In the genomic region with DNA sequence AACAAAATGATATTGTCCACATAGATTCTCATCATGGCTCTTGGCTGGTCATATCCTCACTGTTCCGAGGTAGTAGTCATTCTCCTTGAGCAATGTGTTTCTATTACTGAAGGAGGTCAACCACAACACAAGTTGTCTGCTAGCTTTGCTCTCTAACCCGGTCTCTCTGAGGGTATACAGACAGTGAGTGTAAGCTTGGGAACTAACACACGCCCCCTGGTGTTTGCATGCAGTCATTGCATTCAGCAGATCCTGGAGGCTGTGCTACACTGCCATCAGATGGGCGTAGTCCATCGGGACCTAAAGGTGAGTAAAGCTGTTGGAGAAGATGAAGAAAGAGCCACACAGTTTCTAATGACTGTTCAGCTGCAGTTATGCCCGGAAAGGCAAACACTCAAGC, we compare ENCODE assay signal across 8 mouse cellular contexts.
DNase-seq lines count a peak whose midpoint lies in the region; ATAC-seq and TF ChIP-seq lines count a peak whose summit lies in the region.

No protein-coding gene starts in this region.

- TF ChIP-seq EP300 in heart, postnatal 0 days (IDR thresholded peaks at IDR 0.05; ENCODE audit: low read depth), result no peak
- no peak for TF ChIP-seq EP300 in liver, embryonic 14.5 days (IDR thresholded peaks at IDR 0.05; ENCODE audit: low read depth)

- H3K4me3 ChIP-seq in forebrain, embryonic 11.5 days (ENCODE audit: low read depth, low read length), result no peak overlapping the region
- no peak overlapping the region for H3K4me3 ChIP-seq in heart, postnatal 0 days (ENCODE audit: low read depth, low read length)
- no peak overlapping the region for H3K4me3 ChIP-seq in liver, embryonic 14.5 days (ENCODE audit: insufficient read depth in 1 of 2, low read depth in 2 of 2, low read length in 2 of 2)
- H3K4me3 ChIP-seq in neural tube, embryonic 13.5 days, result no peak overlapping the region

- TF ChIP-seq CTCF in heart, postnatal 0 days (IDR thresholded peaks at IDR 0.05; ENCODE audit: low read depth), result peak; percentile 98
- TF ChIP-seq CTCF in liver, embryonic 14.5 days (IDR thresholded peaks at IDR 0.05; ENCODE audit: low read depth), result peak; percentile 91

- H3K4me1 ChIP-seq in forebrain, embryonic 11.5 days (replicated peaks; ENCODE audit: control insufficient read depth, insufficient read depth, low read length), result no peaks in the 10 kb centered on the region
- H3K4me1 ChIP-seq in heart, postnatal 0 days (ENCODE audit: control insufficient read depth, insufficient read depth), result peaks cover 7% of the 10 kb centered on the region
- H3K4me1 ChIP-seq in liver, embryonic 14.5 days (replicated peaks; ENCODE audit: control insufficient read depth in 2 of 2, insufficient read depth in 2 of 2, low read length in 1 of 2), result no peaks in the 10 kb centered on the region
- 0 out of 2 replicates have a peak, but pooled peaks cover 8% of the 10 kb centered on the region for H3K4me1 ChIP-seq in neural tube, embryonic 13.5 days (replicated peaks)

- 22% methylated on average over 6 of the region's 6 CpGs for WGBS in forebrain, embryonic 11.5 days
- 22% methylated on average over 6 of the region's 6 CpGs for WGBS in heart, postnatal 0 days
- whole genome bisulfite sequencing in liver, embryonic 14.5 days (ENCODE audit: insufficient replicate concordance), result 18% methylated on average over 6 of the region's 6 CpGs
- WGBS in neural tube, embryonic 13.5 days, result 26% methylated on average over 6 of the region's 6 CpGs

- peak; percentile 57 to 74 for DNase-seq in CD8-positive naive resting alpha-beta T cell, adult 2 months (ENCODE audit: low read depth in 2 of 2, low spot score in 2 of 2)
- peak; percentile 60 for DNase-seq in c-Kit-positive CD71-negative TER-119-negative erythroid progenitor cells, embryonic 14.5 days (ENCODE audit: low read depth)
- peak; percentile 86 for DNase-seq in forebrain, embryonic 11.5 days (ENCODE audit: low spot score)
- DNase-seq in heart, postnatal 0 days (ENCODE audit: low spot score), result peak; percentile 78
- peak; percentile 84 to 87 for DNase-seq in kidney, postnatal 36 days
- peak; percentile 20 to 35 (median 33) for DNase-seq in liver, embryonic 14.5 days (ENCODE audit: low read depth in 3 of 3, low spot score in 3 of 3)
- DNase-seq in telencephalon, adult 2 months (ENCODE audit: low read depth, low spot score), result peak; percentile 17

- no peaks in the 10 kb centered on the region for H3K27me3 ChIP-seq in forebrain, embryonic 11.5 days (ENCODE audit: control insufficient read depth, insufficient read depth, low read length)
- H3K27me3 ChIP-seq in heart, postnatal 0 days (ENCODE audit: control insufficient read depth, insufficient read depth, low read length), result no peaks in the 10 kb centered on the region
- H3K27me3 ChIP-seq in liver, embryonic 14.5 days (ENCODE audit: control insufficient read depth, insufficient read depth, low read length), result no peaks in the 10 kb centered on the region
- H3K27me3 ChIP-seq in neural tube, embryonic 13.5 days, result no peaks in the 10 kb centered on the region

- H3K27ac ChIP-seq in forebrain, embryonic 11.5 days (ENCODE audit: low read depth, low read length), result no peak overlapping the region
- H3K27ac ChIP-seq in heart, postnatal 0 days (ENCODE audit: low read depth), result no peak overlapping the region
- H3K27ac ChIP-seq in liver, embryonic 14.5 days, result no peak overlapping the region
- no peak overlapping the region for H3K27ac ChIP-seq in neural tube, embryonic 13.5 days (replicated peaks)

- H3K9ac ChIP-seq in forebrain, embryonic 11.5 days (ENCODE audit: low read length), result no peak overlapping the region
- no peak overlapping the region for H3K9ac ChIP-seq in heart, postnatal 0 days (replicated peaks; ENCODE audit: low read depth, low read length)
- no peak overlapping the region for H3K9ac ChIP-seq in liver, embryonic 14.5 days (replicated peaks)
- no peak overlapping the region for H3K9ac ChIP-seq in neural tube, embryonic 13.5 days

- H3K4me2 ChIP-seq in forebrain, embryonic 11.5 days (ENCODE audit: low read depth, low read length, severe bottlenecking), result no peak overlapping the region
- no peak overlapping the region for H3K4me2 ChIP-seq in heart, postnatal 0 days (ENCODE audit: low read depth, low read length)
- no peak overlapping the region for H3K4me2 ChIP-seq in liver, embryonic 14.5 days (ENCODE audit: low read depth)
- H3K4me2 ChIP-seq in neural tube, embryonic 13.5 days, result no peak overlapping the region

- no peaks in the 10 kb centered on the region for H3K36me3 ChIP-seq in forebrain, embryonic 11.5 days (ENCODE audit: control insufficient read depth, insufficient read depth, low read length)
- H3K36me3 ChIP-seq in heart, postnatal 0 days (replicated peaks; ENCODE audit: control insufficient read depth, insufficient read depth, low read length), result peaks cover 11% of the 10 kb centered on the region
- H3K36me3 ChIP-seq in liver, embryonic 14.5 days (replicated peaks; ENCODE audit: control insufficient read depth, insufficient read depth, low read depth), result no peaks in the 10 kb centered on the region
- H3K36me3 ChIP-seq in neural tube, embryonic 13.5 days, result no peaks in the 10 kb centered on the region

- peak; percentile 94 for ATAC-seq in forebrain, embryonic 11.5 days (replicated peaks; ENCODE audit: low FRiP score)
- peak; percentile 85 for ATAC-seq in heart, postnatal 0 days (ENCODE audit: insufficient read depth, low read depth)
- peak; percentile 58; the same call in 1 of the 2 replicates for ATAC-seq in liver, embryonic 14.5 days (ENCODE audit: insufficient read depth)
- ATAC-seq in neural tube, embryonic 13.5 days (ENCODE audit: low read depth), result peak; percentile 96

- H3K9me3 ChIP-seq in forebrain, embryonic 11.5 days (ENCODE audit: control insufficient read depth, low read length), result no peaks in the 10 kb centered on the region
- no peaks in the 10 kb centered on the region for H3K9me3 ChIP-seq in heart, postnatal 0 days (replicated peaks; ENCODE audit: control insufficient read depth, low read length)
- H3K9me3 ChIP-seq in liver, embryonic 14.5 days (ENCODE audit: control insufficient read depth, low read length), result no peaks in the 10 kb centered on the region
- no peaks in the 10 kb centered on the region for H3K9me3 ChIP-seq in neural tube, embryonic 13.5 days

Comparison
In these comparisons a context has a peak if more than half of its experiments do, and no peak if none do; other contexts are left out.
1. DNase-seq: peak in every context shown above with its lines; median percentile 86 in forebrain, embryonic 11.5 days; 86 in kidney, postnatal 36 days; 78 in heart, postnatal 0 days; 66 in CD8-positive naive resting alpha-beta T cell, adult 2 months; 60 in c-Kit-positive CD71-negative TER-119-negative erythroid progenitor cells, embryonic 14.5 days; 33 in liver, embryonic 14.5 days; 17 in telencephalon, adult 2 months.